Mouse (Mus musculus) liver, adult 2 months (tissue): Measurements from ENCODE around the gene Slc7a8.

Experiments
- CTCF ChIP-seq: fragments of 200-500 bp; IDR thresholded peaks from 2 replicates; pipeline ENCODE4 v1.5.1; 2011; ENCODE audit warnings: low read depth, low read length, control low read depth
- POLR2A ChIP-seq: fragments of 200-500 bp; IDR thresholded peaks from 2 replicates; pipeline ENCODE4 v1.6.1; 2011; ENCODE audit warnings: low read length, control low read depth; ENCODE audit not compliant: insufficient read depth; ENCODE audit errors: extremely low read depth

DNA sequence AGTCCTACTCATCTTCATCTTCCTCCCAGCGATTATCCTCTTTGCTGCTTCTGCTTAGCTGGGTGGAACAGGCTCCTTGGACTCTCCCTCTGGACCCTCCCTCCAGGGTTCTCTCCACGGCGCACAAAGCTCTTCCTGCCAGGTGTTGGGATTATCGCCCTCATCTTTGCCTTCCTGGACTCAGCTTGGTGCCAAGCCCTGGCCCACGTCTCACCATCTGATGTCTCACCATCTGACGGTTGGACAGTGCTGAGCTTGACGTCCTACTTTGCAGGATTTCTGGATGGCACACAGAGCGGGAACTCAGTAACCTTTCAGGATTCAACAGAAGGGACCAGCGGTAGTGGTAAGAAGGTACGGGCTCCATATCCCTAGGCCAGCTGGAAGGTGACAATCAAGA, 60.0 kb downstream of the Slc7a8 start:
- TF ChIP-seq CTCF (no peak), POLR2A (no peak)
